Mouse (Mus musculus) c-Kit-positive CD71-positive TER-119-negative erythroid progenitor cells, embryonic 14.5 days (primary cell): ENCODE results near the gene Ubxn2a.

Source experiments
- DNase-seq: peaks from one replicate; pipeline ENCODE4 v3.0.0-alpha.2; 2013; ENCODE audit warnings: low read depth

Gene Ubxn2a

DNA sequence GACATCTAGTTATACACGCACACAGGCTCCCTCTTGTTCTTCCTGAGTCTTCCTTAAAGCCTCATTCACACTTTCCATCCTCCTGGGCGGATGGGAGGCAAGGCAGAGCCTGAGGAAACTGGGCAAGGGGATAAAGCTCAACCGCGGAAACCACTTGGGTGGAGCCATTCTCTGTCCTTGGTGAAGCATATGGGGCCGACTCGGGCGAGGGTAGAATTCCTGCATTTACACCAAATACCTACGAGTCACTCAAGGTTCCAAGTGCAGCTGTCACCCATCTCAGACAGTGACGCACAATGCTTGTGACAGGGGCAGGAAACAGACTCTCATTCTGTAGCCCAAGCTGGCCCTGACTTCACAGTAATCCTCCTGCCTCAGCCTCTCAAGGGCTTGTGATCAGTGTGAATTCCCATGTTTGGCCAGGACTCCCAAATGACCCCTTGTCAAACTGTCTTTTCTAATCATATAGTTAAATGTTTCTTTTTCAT lies 29.2 kb downstream of the Ubxn2a start:
- no peak for DNase-seq

DNA sequence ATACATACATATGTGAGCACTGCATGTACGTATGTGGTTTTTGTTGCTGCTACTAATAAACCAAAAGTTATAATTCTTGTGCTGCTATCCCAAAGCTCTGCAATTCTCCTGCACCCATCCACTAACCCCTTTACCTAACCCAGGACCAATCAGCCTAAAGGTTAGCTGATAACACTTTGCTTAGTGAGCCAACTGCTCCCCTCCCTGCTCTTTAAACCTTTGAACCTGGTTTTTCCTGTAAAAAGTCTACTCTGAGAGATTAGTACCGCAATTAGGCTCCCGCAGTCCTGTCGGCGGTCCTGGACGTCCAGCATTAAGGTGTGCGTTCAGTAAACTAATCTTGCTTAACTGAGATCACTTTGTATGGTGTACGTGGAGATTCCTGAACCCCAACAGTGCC lies 31.9 kb downstream of the Ubxn2a start:
- no peak for DNase-seq

DNA sequence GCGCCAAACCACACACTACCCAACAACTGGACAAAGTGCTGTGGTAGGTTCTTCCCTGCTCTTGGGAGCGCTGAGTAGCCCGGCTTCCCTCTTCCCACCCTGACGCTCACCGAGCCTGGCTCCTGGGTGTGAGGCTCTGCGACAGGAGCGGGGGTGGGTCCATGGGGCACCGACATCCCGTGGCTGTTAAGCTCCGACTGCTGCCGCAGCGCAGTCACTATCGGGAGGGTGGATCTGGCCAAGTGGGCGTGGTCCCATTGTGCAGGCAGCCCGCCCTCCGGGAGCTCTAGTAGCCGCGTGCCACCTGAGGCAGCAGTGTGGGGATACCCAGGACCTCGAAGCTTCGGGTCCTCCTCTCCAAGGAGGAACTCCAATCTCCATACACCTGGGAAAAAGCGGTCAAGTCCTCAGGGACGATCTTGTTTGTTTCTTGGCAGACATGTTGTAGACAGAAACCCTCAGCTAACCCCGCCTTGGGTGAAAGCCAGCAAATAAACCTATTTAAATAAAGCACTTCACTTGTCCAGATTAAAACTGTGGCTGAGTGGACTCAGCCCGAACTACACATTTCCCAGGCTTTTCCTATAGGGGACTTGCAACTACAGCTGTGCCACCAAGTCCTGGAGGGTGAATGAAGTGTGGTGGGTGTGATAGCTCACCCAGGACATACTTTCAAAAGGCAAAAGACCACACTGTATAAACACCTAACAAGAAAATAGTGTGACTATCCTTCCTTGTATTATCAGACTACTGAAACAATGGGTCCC lies 33.2 kb downstream of the Ubxn2a start, which contains the start of gene Mfsd2b:
Gene Mfsd2b, minus strand, starts transcription at position 199 of the 767 bp plus-strand sequence.
- peak; percentile 85 for DNase-seq

DNA sequence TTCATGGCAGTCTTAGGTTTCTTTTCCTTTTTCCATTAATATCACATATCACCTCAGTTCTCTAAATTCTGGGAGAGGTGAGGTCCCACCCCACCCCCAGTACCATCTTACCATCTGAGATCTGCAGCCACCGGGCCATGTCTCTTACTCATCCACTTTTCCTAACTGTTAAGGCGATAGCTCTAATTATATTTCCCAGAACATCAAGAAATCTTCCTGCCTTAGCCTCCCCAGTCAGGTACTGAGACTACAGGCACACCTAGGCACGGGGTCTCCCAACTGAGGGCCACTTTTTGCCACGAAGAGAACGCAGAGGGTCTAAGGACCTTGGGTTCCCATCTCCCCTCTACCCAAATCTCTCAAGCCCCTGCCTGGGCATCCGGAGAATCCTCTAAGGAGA lies 34.0 kb downstream of the Ubxn2a start:
- DNase-seq, result no peak

DNA sequence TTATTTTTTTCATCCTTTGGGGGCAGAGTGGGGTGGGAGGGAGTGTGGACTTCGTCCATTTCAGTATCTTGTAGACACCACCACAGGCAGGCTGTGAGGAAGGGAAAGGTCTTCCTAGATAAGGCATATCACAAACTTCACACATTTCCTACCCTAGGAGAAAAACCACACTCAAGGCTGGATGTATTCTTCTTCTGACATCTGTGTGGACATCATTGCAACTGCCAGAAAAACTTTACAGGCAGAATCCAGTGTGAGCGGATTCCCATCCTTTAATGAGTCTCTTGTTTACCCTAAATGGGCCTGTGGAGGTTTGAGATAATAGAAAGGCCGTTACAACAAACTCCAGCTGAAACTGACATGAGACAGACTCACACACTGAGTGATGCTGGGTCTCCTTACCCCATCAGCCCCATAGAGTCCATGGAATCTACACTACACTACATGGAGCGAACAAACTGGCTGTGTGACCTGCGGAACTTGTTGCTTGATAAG lies 34.5 kb downstream of the Ubxn2a start:
- DNase-seq, result peak; percentile 82

DNA sequence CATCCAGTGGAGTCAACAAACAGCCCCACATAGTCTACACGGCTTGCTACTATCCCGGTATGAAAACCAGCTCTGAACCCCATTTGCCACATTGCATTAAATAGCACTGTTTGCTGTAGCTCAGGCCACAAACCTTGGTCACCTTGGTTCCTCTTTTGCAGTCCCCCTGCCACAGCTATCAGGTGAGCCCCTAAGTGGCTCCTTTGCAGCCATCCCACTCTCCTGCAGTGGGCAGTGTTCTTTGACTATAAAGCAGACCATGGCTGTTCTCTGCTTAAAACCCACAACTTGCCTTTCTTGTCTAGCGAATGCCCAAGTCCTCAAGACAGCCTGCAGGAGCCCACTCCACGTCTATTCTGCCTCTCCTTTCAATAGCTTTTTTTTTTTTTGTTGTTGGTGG lies 35.2 kb downstream of the Ubxn2a start:
- DNase-seq, result no peak

DNA sequence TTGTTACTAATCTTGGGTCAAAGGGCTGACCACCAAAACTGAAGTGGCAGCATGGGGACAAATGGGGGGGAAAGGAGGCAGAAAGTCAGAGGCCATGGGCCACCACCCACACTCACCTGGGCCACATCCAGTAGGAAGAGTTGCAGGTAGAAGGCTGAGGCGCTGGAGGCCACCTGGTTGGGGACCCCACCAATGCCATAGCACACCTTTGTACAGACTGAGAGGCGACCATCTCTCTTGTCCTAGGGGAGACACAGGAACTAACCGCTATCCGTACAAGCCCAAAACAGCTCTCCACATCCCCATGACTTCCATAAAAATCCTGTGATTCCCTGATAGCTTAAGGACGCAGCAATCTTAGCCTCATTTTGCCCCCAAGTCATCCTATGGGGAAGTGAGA lies 36.2 kb downstream of the Ubxn2a start:
- DNase-seq, result no peak

DNA sequence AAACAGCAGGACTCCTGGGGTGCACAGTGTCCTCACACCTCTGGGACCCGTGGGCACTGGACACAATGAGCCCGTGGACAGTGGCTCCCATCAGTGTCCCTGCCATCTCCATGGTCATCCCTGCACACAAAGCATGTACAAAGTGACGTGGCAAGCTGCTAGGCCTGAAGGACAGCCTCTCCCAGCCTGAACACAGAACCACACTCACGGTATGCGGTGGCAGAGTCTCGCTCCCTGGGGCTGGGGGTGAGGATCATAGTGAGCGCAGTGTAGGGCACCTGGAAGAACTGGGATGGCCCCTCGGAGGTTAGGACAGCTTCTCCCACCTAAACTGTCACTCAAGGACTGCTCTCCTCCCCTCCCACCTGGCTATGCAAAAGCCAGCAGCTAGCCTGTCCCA lies 38.6 kb downstream of the Ubxn2a start:
- no peak for DNase-seq

DNA sequence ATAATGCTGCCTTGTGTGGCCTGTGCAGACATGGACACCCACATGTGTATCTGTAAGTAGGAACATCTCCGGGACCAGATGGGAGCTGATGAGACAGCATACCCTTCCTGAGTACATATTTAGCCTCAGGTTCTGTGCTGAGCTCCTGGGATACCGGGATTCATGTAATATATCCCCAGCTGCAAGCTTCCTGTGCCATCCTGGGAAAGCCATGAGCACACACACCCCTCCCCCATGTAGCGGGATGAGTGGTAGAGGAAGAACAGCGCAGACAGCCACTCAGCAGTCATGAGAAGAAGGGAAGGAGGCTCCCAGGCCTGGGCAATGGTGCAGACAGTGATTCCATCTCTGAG lies 43.2 kb downstream of the Ubxn2a start:
- no peak for DNase-seq

DNA sequence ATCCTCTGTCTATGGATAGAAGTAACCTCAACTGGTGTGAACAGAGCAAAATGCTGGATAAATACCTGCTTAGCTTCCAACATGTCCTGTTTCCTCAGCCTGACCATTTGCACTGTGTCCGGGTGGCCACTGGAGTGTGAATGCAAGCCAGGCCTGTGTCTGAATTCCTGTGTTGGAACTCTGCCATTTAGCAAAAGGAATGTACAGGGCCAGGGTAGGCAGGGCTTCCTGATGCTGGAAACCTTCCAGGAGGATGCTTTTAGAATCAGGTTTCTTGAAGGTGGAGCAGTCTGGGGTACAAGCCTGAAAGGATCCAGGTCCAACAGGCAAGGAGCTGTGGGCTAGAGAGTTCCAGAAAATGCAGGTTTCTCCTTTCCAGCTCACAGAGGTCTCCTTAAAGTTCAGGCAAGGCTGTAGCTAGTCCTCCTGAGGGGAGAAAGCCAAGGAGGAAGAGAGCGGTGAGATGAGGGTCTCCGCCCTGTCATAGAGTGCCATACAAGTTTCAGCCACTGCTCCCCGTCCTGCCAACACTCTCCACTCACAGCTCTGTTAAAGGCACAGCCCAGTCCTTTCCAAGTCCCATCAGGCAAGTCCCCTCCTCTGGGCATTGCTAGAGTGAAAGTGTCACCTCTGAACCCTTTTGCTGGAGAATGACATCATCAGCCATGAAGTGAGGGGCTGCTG lies 43.7 kb downstream of the Ubxn2a start:
- no peak for DNase-seq

DNA sequence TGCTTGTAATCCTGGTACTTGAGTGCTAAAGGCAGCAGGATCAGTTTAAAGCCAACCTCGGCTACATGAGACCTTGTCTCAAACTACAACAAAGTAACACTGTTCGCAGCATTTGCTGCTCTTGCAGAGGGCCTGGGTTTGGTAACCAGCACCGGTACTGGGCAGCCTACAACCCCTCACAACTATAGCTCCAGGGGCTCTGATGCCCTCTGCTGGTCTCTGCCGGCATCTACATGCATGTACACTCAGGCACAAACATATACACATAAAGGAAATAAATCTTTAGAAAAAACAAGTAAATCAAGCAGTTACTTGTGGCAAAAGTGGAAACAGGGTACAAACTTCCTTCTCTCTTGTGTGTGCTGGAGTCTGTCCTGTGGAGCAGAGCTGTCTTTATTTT lies 44.8 kb downstream of the Ubxn2a start:
- no peak for DNase-seq

DNA sequence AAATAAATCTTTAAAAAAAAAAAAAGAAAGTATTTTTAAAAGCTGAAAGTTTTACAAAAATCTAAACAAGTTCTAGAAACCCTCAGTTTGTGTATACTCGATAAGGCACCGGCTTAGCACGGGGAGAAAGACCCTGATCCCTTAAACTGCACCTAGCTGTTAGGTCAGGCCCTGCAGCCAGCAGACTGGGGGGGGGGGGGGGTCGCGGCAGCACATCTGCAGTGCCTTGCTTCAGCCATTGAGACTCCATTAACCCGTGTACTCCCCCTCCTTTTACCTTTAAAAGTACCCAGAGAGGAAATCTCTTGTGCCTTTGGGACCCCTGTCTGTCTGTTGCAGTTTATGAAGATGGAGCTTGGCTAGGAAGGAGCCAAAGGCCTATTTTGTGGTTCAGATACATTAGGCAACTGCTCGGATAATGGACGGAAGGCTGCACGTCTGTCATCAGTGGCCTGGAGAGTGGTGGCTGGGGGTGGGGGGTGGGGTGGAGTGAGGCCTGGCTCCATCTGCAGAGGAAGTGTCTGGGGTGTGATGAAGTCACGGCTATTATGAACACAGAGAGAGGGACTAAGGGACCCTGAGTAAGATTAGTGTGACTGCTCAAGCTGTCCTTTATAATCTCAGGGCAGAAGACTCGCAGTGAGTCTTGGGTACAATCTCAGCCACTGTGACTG lies 48.1 kb downstream of the Ubxn2a start:
- no peak for DNase-seq

DNA sequence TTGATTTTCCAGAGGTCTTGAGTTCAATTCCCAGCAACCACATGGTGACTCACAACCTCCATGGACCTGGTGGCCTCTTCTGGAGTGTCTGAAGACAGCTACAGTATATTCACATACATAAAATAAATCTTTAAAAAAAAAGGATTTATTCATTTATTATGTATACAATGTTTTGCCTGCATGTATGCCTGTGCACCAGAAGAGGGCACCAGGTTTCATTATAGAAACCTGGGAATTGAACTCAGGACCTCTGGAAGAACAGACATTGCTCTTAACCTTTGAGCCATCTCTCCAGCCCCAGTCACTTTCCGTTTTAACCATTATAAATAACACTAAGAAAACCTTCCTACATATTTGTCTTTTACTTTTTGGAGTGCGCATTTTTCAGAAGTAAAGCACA lies 50.7 kb downstream of the Ubxn2a start:
- DNase-seq, result no peak

DNA sequence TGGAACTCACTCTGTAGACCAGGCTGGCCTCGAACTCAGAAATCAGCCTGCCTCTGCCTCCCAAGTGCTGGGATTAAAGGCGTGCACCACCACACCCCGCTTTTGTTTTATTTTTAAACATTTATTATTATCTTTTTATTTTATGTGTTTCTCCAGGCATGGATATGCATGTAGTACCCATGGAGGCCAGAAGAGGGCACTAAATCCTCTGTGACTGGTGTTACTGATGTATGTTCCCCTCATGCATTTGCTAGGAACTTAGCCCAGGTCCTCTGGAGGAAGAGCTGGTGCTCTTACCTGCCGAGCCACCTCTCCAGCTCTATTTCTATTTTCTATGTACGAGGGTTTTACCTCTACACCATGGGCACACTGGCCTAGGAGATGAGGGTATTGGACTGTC lies 51.3 kb downstream of the Ubxn2a start:
- DNase-seq, result no peak

DNA sequence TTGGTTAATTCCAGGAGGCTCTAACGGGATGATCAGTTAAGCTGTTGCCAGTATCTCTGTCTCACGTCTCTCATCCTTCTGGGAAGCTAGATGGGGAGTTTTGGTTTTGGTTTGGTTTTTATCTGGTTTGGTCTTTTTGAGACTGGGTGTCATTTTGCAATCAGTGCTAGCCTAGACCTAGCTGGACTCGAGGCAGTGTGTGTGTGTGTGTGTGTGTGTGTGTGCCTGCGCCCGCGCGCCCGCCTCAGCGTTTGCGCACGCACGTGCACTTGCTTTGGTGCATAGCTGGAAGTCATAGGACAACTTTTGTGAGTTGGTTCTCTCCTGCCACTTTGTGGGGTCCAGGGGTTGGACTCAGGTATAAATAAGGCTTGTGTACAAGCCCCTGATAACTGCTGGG lies 63.8 kb downstream of the Ubxn2a start:
- DNase-seq, result no peak

DNA sequence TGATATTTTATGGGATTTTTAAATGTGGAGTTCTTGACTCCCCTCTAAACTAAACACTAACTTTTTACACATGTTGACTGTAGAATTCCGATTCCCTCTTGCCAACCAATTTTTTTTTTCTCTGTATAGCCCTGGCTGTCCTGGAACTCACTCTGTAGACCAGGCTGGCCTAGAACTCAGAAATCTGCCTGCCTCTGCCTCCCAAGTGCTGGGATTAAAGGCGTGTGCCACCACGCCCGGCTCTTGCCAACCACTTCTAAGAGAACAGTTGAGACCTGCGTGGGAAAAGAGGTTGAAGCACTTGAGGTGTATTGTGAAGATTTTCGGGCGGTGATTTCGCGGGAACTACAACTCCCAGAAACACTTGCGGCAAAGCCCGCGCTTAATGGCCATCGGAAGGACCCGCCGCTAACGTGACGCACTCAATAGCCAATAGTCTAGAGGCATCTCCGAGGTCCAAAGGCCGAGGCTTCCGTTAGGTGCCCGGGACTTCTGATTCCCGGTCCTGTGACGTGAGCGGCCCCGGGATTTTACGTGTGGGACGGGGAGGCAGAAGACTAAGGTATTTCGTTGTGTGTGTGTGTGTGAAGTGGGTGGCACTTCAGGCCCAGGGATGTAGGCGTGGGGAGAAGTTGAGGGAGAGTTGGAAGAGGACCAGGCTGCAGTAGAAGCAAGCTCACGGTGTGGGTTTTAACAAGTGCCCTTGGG lies 64.5 kb downstream of the Ubxn2a start, which contains the start of gene Wdcp:
Gene Wdcp, plus strand, starts transcription at position 414 of the 708 bp plus-strand sequence.
- DNase-seq, result peak; percentile 89

DNA sequence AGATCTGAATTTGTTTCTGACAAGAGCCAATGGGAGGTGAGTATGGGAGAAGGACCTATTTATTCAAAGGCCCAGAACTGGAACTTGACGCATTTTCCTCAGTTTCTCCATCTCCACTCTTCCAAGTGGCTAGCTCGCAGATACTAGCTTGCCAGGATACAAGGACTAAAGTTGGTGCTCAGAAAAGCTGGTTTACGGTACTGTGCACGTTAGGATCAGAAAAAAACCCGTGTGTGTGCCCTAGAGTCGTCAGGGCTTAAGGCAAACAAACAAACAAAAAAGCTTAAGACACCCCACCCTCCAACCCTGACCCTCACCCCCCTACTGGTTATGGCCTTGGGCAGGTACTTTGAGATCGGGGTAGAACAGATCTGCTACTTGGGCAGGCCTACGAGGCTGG lies 65.0 kb downstream of the Ubxn2a start:
- no peak for DNase-seq

DNA sequence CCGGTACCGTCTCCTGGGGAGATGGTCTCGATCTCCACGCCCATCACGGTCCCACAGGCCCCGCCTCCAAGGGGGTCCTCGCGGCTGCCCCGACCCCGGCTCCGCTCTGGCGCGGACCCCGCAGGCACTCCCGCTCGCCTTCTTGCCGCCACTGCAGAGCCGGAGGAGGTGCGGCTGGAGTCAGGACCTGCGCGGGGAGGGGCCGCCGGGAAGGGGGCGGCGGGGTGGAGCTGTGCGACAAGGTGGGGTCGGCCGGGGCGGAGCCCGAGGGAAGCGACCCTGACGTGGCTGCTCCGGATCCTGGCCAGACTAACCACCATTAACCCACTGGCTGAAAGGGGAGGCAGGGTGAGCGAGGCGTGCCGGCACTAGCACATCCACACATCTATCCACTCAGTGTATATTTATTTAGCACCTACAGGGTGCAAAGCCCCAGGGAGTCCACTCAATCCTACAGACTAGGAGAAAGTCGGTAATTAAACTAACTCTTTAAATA lies 66.1 kb downstream of the Ubxn2a start, which contains the start of gene Fkbp1b:
Gene Fkbp1b, minus strand, starts transcription at position 200 of the 496 bp plus-strand sequence.
- DNase-seq, result no peak

DNA sequence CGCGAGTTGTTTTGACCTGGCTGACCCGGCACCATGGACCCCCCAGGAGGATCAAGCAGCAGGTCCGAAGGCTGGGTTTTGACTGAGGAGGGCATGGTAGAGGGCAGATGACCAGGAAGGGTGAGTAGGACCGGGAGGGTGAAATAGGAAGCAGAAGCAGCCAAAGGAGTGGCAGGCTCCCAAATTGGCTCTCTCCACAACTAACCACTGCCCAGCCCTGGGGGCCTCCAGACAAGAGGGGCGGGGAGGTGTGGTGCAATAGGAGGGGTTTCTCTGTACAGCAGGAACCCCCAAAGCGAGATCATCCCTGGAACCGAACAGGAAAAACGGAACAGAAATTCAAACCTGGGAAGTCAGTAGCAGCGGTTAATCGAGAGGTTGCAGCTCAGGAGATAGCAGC lies 66.8 kb downstream of the Ubxn2a start:
- no peak for DNase-seq

DNA sequence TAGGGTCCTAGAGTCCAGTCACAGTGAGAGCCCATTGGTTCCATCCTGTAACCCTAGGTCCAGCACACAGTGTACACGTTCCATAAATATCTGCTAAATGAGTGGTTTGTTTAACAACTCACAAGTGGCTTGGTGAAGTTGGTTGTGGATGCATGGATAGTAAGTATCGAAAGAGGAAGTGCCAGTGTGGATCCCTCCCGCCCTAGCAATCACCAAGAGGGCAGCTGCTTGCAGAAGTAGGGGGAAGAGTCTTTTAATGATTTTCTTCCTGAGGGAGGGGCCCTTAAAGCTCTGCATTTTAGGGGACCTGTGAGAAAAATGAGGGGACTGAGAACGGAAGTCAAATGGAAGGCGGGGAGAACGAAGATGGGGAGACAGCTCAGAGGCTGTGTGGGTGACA lies 67.5 kb downstream of the Ubxn2a start:
- DNase-seq, result no peak

DNA sequence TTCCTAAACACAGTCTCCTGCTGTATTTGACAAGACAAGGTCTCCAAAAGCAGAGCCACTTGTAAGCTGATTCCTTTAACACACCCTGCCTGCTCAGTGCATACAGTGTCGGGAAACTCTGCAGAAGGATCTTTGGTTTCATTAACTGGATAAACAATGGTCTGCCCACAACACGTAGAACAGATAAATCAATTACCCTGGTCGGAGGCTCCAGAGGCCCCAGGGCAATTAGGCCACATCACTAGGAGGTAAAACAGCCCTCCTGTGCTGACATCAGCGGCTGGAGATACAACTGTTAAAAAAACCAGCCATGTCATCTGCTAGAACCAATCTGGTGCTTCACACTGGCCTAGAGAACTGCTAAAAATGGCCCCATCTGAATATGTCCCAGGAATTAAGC lies 70.5 kb downstream of the Ubxn2a start:
- no peak for DNase-seq
